Mouse (Mus musculus) liver, adult 2 months (tissue): Measurements from ENCODE around the gene Sec63. TPM values are rescaled to one million over a fixed set of nuclear protein-coding genes. Genes with fewer than 3 reads are reported as not detected.

ENCODE experiments used
- DNase-seq: peaks from one replicate; pipeline ENCODE4 v3.0.0-alpha.2; 2011; ENCODE audit warnings: low read depth, low spot score; ENCODE audit errors: extremely low read depth
- H3K27ac ChIP-seq: fragments of 200-500 bp; replicated peaks from 2 replicates; pipeline ENCODE4 v1.5.1; 2012; ENCODE audit warnings: low read depth, mild to moderate bottlenecking, control low read depth, inconsistent platforms, low read length; ENCODE audit not compliant: insufficient read depth
- H3K27me3 ChIP-seq: fragments of 200-500 bp; 2 replicates; pipeline ENCODE4 v1.6.1; 2012; ENCODE audit warnings: mild to moderate bottlenecking, moderate library complexity, low read length, inconsistent platforms; ENCODE audit not compliant: control insufficient read depth, insufficient read depth
- H3K36me3 ChIP-seq: fragments of 200-500 bp; 2 replicates; pipeline ENCODE4 v1.6.1; 2012; ENCODE audit warnings: low read length, inconsistent platforms; ENCODE audit not compliant: control insufficient read depth, insufficient read depth
- H3K4me1 ChIP-seq: fragments of 200-500 bp; 2 replicates; pipeline ENCODE4 v1.6.1; 2011; ENCODE audit warnings: low read length; ENCODE audit not compliant: control insufficient read depth, insufficient read depth
- H3K4me3 ChIP-seq: fragments of 200-500 bp; 2 replicates; pipeline ENCODE4 v1.5.1; 2011; ENCODE audit warnings: low read depth, mild to moderate bottlenecking, control low read depth, low read length, moderate library complexity; ENCODE audit not compliant: insufficient read depth
- H3K79me2 ChIP-seq: fragments of 200-500 bp; 2 replicates; pipeline ENCODE4 v1.6.1; 2012; ENCODE audit warnings: inconsistent platforms, mild to moderate bottlenecking, low read length, moderate library complexity; ENCODE audit not compliant: control insufficient read depth, insufficient read depth
- H3K9ac ChIP-seq: fragments of 200-500 bp; 2 replicates; pipeline ENCODE4 v1.6.1; 2012; ENCODE audit warnings: low read depth, mild to moderate bottlenecking, control low read depth, inconsistent platforms, low read length
- CTCF ChIP-seq: fragments of 200-500 bp; IDR thresholded peaks from 2 replicates; pipeline ENCODE4 v1.5.1; 2011; ENCODE audit warnings: low read depth, low read length, control low read depth
- POLR2A ChIP-seq: fragments of 200-500 bp; IDR thresholded peaks from 2 replicates; pipeline ENCODE4 v1.6.1; 2011; ENCODE audit warnings: low read length, control low read depth; ENCODE audit not compliant: insufficient read depth; ENCODE audit errors: extremely low read depth
- WGBS: fragments of 180-500 bp; shearing (Covaris S2); methylation state at CpG from one replicate; pipeline ENCODE4 v1.1.7; 2018; 5-methylcytosine and 5-hydroxymethylcytosine counted together
- polyA plus RNA-seq: library from polyadenylated mRNA; depleted of rRNA; stranded (reverse); fragments of >200 nt; gene quantifications from 2 replicates; pipeline ENCODE4 v1.2.3, GENCODE M21; 2012
- total RNA-seq: library from RNA; depleted of rRNA; stranded (reverse); fragments of >200 nt; gene quantifications from 2 replicates; pipeline ENCODE4 v1.2.3, GENCODE M21; 2014

Sec63 gene
- total and polyA plus RNA-seq, 2 experiments = 12.5 to 42.8 TPM

GRCm38 (mm10) chr10:42854838-42855237 lies 93.5 kb downstream of the Sec63 start:
- no peak for DNase-seq
- WGBS = 79% methylated on average over 4 of the region's 4 CpGs
- TF ChIP-seq POLR2A = no peak
- no peak for TF ChIP-seq CTCF
- no peaks in the 10 kb centered on the region for H3K36me3 ChIP-seq
- no peaks in the 10 kb centered on the region for H3K4me1 ChIP-seq
- H3K27me3 ChIP-seq = no peaks in the 10 kb centered on the region
- H3K9ac ChIP-seq = no peak overlapping the region
- no peaks in the 10 kb centered on the region for H3K79me2 ChIP-seq
- H3K4me3 ChIP-seq = no peak overlapping the region
- H3K27ac ChIP-seq = no peak overlapping the region

DNA sequence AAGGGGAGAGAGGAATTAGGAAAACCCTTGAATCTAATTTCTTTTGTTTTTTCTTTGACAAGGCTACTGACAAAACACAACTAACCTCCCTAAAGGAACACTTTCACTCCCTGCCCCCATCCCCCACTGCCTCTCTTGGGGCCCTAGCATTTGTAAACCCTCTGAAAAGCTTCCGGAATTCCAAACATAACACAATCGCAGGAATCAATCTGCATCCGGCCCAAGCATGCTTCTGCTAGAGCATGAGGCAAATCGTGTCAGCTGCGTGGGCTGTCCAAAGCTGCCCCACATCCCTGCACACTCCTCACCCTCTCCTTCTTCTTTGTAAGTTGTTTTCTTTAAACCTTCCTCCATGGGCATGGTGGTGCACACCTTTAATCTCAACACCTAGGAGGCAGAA lies 94.0 kb downstream of the Sec63 start:
- no peak overlapping the region for H3K9ac ChIP-seq
- WGBS = 65% methylated on average over 5 of the region's 5 CpGs
- DNase-seq = no peak

GRCm38 (mm10) chr10:42856574-42856973 lies 95.3 kb downstream of the Sec63 start:
- Histone ChIP-seq H3K4me3 (no peak overlapping the region), H3K27me3 (no peaks in the 10 kb centered on the region), H3K79me2 (no peaks in the 10 kb centered on the region), H3K4me1 (no peaks in the 10 kb centered on the region), H3K36me3 (no peaks in the 10 kb centered on the region), H3K9ac (no peak overlapping the region), H3K27ac (no peak overlapping the region)
- TF ChIP-seq CTCF = no peak
- TF ChIP-seq POLR2A = no peak
- WGBS = 95% methylated on average over 9 of the region's 9 CpGs
- DNase-seq = no peak

More for the DNA sequence above, 94.0 kb downstream of the Sec63 start:
- Histone ChIP-seq H3K4me3 (no peak overlapping the region), H3K27me3 (no peaks in the 10 kb centered on the region), H3K36me3 (no peaks in the 10 kb centered on the region), H3K4me1 (no peaks in the 10 kb centered on the region), H3K79me2 (no peaks in the 10 kb centered on the region), H3K27ac (no peak overlapping the region)
- TF ChIP-seq CTCF (no peak), POLR2A (no peak)

GRCm38 (mm10) chr10:42857021-42857420 lies 95.7 kb downstream of the Sec63 start:
- Histone ChIP-seq H3K36me3 (no peaks in the 10 kb centered on the region), H3K4me1 (peaks cover 3% of the 10 kb centered on the region; the same call in 1 of the 2 replicates), H3K79me2 (no peaks in the 10 kb centered on the region), H3K27ac (no peak overlapping the region), H3K9ac (no peak overlapping the region), H3K27me3 (no peaks in the 10 kb centered on the region), H3K4me3 (no peak overlapping the region)
- 99% methylated on average over 2 of the region's 2 CpGs for WGBS
- TF ChIP-seq POLR2A = no peak
- no peak for TF ChIP-seq CTCF
- no peak for DNase-seq

- no peak for TF ChIP-seq POLR2A
- no peak for TF ChIP-seq CTCF
- no peak overlapping the region for H3K9ac ChIP-seq
- no peaks in the 10 kb centered on the region for H3K36me3 ChIP-seq
- no peaks in the 10 kb centered on the region for H3K27me3 ChIP-seq
- no peaks in the 10 kb centered on the region for H3K79me2 ChIP-seq
- H3K27ac ChIP-seq = no peak overlapping the region
- H3K4me1 ChIP-seq = peaks cover 5% of the 10 kb centered on the region; the same call in 1 of the 2 replicates
- no peak overlapping the region for H3K4me3 ChIP-seq
- DNase-seq = no peak
- 63% methylated on average over 2 of the region's 2 CpGs for WGBS
Measured at GRCm38 (mm10) chr10:42859781-42860158, 98.5 kb downstream of the Sec63 start.

- H3K36me3 ChIP-seq = no peaks in the 10 kb centered on the region
- no peak within 1 kb of the TSS for H3K27ac ChIP-seq
- no peaks in the 10 kb centered on the region for H3K27me3 ChIP-seq
- H3K4me3 ChIP-seq = no peak within 1 kb of the TSS
- no peak for TF ChIP-seq CTCF
- TF ChIP-seq POLR2A = no peak
- H3K9ac ChIP-seq = no peak within 1 kb of the TSS
- DNase-seq = peak; percentile 24
- WGBS = 83% methylated on average over 17 of the region's 17 CpGs
- peaks cover 5% of the 10 kb centered on the region; the same call in 1 of the 2 replicates for H3K4me1 ChIP-seq
- no peaks in the 10 kb centered on the region for H3K79me2 ChIP-seq
Measured at GRCm38 (mm10) chr10:42860159-42860911, 99.0 kb downstream of the Sec63 start, which contains the start of gene Scml4. Gene Scml4 (plus strand): TSS chr10:42860370.
